Mouse (Mus musculus): ENCODE data around the gene Mettl7a1.

GRCm38 (mm10) chr15:100271411-100271810, 32.5 kb upstream of the Mettl7a1 start:
- no peak for TF ChIP-seq POLR2A (IDR thresholded peaks at IDR 0.05; ENCODE audit: extremely low read depth, insufficient read depth, low read length)
- TF ChIP-seq CTCF (IDR thresholded peaks at IDR 0.05; ENCODE audit: low read depth, low read length), result no peak
